Mouse (Mus musculus) stomach, postnatal 0 days (tissue): ENCODE data around the gene Armc2.

Experiments
- CTCF ChIP-seq: IDR thresholded peaks from 2 replicates; pipeline ENCODE4 v1.5.1; 2016; ENCODE audit warnings: antibody characterized with exemption, low read depth, mild to moderate bottlenecking, moderate library complexity
- EP300 ChIP-seq: optimal IDR thresholded peaks from 2 replicates; pipeline ENCODE3; 2016; ENCODE audit warnings: antibody characterized with exemption

DNA sequence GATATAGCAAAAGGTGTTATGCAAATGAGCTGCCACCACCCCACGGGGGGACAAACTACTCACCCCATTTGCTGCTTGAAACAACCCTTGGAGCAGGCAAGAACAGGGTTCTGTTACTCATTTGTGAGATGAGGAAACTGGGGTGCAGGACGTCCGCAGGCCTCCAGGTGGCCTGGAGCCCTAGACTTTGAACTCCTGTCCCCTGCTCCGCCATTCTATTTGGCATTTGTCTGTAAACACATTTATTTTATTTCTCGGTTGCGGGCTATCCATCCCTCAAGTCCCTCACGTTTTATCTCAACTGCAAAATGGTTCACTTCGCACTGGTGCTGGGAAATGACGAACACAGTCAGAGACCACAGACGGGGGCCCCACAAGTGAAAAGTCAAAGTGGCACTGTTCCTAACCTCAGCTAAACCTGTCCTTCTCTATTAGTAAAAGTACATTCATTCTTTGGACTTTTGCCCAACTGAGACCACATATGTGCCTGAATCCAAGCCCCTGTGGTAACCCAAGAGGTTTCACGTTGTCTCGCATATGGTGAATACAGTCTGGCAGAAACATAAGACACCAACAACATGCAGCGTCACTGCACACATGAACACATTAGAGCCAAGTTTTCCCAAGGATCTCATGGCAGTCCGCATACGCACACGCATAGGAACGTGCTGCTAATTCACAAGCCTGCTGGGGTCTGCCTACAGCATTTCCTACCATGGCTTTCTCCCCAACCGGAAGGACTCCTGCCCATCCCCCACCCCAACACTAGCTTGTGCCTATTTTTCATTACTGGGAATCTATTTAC is 60.6 kb downstream of the Armc2 start:
- TF ChIP-seq CTCF (no peak), EP300 (no peak)
